Mouse (Mus musculus): Measurements from ENCODE around the gene Hist1h2ae. TPM values are rescaled to one million over a fixed set of nuclear protein-coding genes. Genes with fewer than 3 reads are reported as not detected.
"Not testable (repeated sequence)": the region's sequence is repeated elsewhere in the genome, so short reads cannot be mapped to it uniquely, and the experiment has no call there.

The Hist1h2ae gene
- polyA plus RNA-seq, 1 experiment from 2014 or later, result 46.5 TPM

DNA sequence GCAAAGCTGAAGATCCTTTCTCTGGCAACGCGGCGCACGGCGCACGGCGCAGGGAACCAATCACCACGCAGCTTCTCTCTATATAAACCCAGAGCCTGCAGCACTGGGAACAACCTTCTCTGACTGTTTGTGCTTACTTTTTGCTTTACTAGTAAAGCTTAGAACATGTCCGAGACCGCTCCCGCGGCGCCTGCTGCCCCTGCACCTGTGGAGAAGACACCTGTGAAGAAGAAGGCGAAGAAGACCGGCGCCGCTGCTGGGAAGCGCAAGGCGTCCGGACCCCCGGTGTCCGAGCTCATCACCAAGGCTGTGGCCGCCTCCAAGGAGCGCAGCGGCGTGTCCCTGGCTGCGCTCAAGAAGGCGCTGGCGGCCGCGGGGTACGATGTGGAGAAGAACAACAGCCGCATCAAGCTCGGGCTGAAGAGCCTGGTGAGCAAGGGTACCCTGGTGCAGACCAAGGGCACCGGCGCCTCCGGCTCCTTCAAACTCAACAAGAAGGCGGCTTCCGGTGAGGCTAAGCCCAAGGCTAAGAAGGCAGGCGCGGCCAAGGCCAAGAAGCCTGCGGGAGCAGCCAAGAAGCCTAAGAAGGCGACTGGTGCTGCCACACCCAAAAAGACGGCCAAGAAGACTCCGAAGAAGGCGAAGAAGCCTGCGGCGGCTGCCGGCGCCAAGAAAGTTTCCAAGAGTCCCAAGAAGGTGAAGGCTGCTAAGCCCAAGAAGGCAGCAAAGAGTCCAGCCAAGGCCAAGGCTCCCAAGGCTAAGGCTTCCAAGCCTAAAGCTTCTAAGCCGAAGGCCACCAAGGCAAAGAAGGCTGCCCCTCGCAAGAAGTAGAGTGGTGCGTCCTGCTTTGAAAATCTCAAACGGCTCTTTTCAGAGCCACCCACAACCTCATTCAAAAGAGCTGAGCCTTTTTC is 15.8 kb downstream of the Hist1h2ae start:
- Histone ChIP-seq H3K36me3 (ENCODE audit: control insufficient read depth, insufficient read depth, low read length) (no peaks in the 10 kb centered on the region), H3K9ac (ENCODE audit: low read depth, low read length) (peak overlapping the region; percentile 78), H3K9me3 (ENCODE audit: control insufficient read depth, low read length) (no peaks in the 10 kb centered on the region), H3K4me2 (ENCODE audit: low read depth, low read length) (peak overlapping the region; percentile 83), H3K4me3 (ENCODE audit: low read length) (peak overlapping the region; percentile 51), H3K27me3 (replicated peaks; ENCODE audit: control insufficient read depth, insufficient read depth, low read length) (no peaks in the 10 kb centered on the region), H3K27ac (ENCODE audit: low read length) (peak overlapping the region; percentile 97), H3K4me1 (ENCODE audit: control insufficient read depth, insufficient read depth, low read length) (peaks cover 12% of the 10 kb centered on the region)
- ATAC-seq, result peak; percentile 84
- under 1% methylated on average over 52 of the region's 54 CpGs for WGBS

DNA sequence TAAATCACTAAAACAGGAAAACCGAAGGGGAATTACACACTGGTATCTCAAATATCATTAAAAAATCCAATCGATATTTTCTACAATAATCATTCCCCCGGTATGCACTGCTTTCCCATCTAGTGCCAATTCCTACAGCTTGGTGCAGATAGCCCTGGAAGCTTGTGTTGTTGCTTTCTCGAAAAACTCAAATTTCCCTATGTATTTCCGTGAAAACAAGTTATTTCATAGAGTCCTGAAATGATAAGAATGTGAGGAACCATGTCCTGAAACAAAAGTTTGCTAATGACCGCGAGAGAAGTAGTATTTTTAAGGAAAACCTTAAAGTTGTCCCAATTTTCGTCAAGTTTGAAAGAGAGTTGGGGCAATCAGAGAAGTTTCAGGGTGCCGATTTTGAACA is 16.6 kb downstream of the Hist1h2ae start:
- no peaks in the 10 kb centered on the region for H3K9me3 ChIP-seq (ENCODE audit: control insufficient read depth, low read length)
- ATAC-seq, result no peak
- H3K4me1 ChIP-seq (ENCODE audit: control insufficient read depth, insufficient read depth, low read length), result peaks cover 12% of the 10 kb centered on the region
- H3K27ac ChIP-seq (ENCODE audit: low read length), result peak overlapping the region; percentile 97
- WGBS, result 18% methylated on average over 9 of the region's 9 CpGs
- H3K4me3 ChIP-seq (ENCODE audit: low read length), result peak overlapping the region; percentile 51
- H3K4me2 ChIP-seq (ENCODE audit: low read depth, low read length), result peak overlapping the region; percentile 83
- peak overlapping the region; percentile 78 for H3K9ac ChIP-seq (ENCODE audit: low read depth, low read length)
- H3K27me3 ChIP-seq (replicated peaks; ENCODE audit: control insufficient read depth, insufficient read depth, low read length), result no peaks in the 10 kb centered on the region
- H3K36me3 ChIP-seq (ENCODE audit: control insufficient read depth, insufficient read depth, low read length), result no peaks in the 10 kb centered on the region

DNA sequence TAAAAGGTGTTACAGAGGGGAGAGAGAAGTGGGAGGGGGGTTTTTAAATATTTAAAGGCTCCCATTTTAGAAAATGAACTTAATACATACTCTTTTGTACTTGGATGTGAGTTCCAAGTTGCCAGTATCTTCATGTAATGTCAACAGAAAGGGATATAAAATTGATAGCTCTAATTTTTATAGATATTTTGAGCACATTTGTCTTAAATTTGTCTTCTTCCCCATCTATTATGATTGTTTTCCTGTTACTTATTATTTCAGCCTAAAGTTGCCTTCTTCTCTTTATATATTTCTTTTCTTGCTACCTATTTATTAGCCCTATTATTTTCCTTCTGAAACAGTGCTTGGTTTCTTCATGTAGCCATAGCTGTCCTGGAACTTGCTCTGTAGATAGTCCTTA is 18.1 kb downstream of the Hist1h2ae start, which contains the start of gene Hist1h1d:
TSS of gene Hist1h1d (plus strand) at position 301 of the 400 bp plus-strand sequence.
- no peak for ATAC-seq
- H3K27me3 ChIP-seq (replicated peaks; ENCODE audit: control insufficient read depth, insufficient read depth, low read length), result no peaks in the 10 kb centered on the region
- H3K4me1 ChIP-seq (ENCODE audit: control insufficient read depth, insufficient read depth, low read length), result peaks cover 12% of the 10 kb centered on the region
- H3K4me3 ChIP-seq (ENCODE audit: low read length), result no peak within 1 kb of the TSS
- H3K9ac ChIP-seq (ENCODE audit: low read depth, low read length), result no peak within 1 kb of the TSS
- H3K4me2 ChIP-seq (ENCODE audit: low read depth, low read length), result 0 out of 2 replicates have a peak within 1 kb of the TSS, but pooled peaks have one; percentile 12
- H3K27ac ChIP-seq (ENCODE audit: low read length), result peak within 1 kb of the TSS; percentile 97
- no peaks in the 10 kb centered on the region for H3K9me3 ChIP-seq (ENCODE audit: control insufficient read depth, low read length)
- no peaks in the 10 kb centered on the region for H3K36me3 ChIP-seq (ENCODE audit: control insufficient read depth, insufficient read depth, low read length)

DNA sequence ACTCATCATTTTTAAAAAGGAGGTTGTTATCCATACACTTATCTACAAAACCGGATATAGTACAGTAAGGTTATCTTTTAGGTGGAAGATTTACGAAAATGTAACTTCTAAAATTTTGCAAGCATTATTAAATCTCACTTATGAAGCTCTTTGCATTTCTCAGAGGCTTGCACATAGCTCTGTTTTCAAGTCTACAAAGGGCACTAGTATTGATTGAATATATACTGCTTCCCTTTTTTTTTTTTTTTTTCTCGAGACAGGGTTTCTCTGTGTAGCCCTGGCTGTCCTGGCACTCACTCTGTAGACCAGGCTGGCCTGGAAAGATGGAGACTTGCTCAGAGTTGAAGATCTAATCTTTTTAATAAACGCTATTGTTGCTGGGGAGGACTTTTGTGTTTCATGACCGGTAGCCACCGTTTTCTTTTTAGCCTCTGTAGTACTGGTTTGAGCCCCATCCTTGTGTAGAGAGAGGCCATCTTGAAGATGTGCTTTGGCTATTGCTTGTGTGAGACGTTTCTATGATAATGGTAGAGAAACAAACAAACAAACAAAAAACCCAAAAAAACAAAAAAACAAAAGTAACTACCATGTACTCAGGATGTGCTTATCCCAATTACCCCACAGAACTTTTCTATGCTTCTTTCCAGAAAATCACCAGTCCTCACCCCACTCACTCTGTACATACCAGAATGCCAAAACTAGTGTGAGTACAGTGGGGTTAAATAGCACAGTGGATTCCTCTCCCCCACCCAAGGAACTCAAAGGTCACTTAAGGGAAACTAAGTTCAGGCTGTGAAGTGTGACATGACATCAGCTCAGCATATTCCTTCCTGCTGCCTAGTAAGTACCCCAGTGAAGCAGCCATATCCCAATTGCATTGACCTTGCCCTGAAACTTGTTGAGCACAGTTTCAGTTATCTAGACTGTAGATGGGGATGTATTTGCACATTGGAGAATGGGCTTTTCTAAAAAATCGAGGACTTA is 18.8 kb downstream of the Hist1h2ae start:
- H3K9me3 ChIP-seq (ENCODE audit: control insufficient read depth, low read length), result no peaks in the 10 kb centered on the region
- WGBS, result 53% methylated on average over 8 of the region's 8 CpGs
- H3K36me3 ChIP-seq (ENCODE audit: control insufficient read depth, insufficient read depth, low read length), result no peaks in the 10 kb centered on the region
- no peak overlapping the region for H3K9ac ChIP-seq (ENCODE audit: low read depth, low read length)
- no peak for ATAC-seq
- peak overlapping the region; percentile 51 for H3K4me3 ChIP-seq (ENCODE audit: low read length)
- peak overlapping the region; percentile 65; the same call in 1 of the 2 replicates for H3K4me2 ChIP-seq (ENCODE audit: low read depth, low read length)
- H3K4me1 ChIP-seq (ENCODE audit: control insufficient read depth, insufficient read depth, low read length), result peaks cover 12% of the 10 kb centered on the region
- H3K27ac ChIP-seq (ENCODE audit: low read length), result peak overlapping the region; percentile 92
- H3K27me3 ChIP-seq (replicated peaks; ENCODE audit: control insufficient read depth, insufficient read depth, low read length), result no peaks in the 10 kb centered on the region

DNA sequence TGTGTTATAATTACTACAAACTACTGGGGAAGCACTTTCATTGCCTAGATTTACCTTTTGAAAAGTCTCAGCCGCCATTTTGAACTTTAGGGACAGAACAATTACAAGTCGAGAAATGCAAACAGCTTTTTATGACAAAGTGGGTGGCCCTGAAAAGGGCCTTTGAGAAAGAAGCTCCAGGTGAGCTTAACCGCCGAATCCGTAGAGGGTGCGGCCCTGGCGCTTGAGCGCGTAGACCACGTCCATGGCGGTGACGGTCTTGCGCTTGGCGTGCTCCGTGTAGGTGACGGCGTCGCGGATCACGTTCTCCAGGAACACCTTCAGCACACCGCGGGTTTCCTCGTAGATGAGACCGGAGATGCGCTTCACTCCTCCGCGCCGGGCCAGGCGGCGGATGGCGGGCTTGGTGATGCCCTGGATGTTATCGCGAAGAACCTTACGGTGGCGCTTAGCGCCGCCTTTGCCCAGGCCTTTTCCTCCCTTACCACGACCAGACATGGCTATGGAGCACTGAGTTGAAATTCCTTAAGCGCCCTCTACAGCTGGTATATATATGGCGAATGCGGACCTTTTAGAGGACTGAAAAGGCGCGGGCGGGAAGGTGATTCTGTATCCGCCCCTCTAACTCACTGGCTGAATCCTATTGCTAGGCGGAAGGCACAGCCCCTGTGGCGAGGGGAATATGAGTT is 19.7 kb downstream of the Hist1h2ae start, which contains the start of gene Hist1h4f:
TSS of gene Hist1h4f (minus strand) at position 503 of the 689 bp plus-strand sequence.
- H3K4me3 ChIP-seq (ENCODE audit: low read length), result peak within 1 kb of the TSS; percentile 51
- peak within 1 kb of the TSS; percentile 92 for H3K27ac ChIP-seq (ENCODE audit: low read length)
- H3K27me3 ChIP-seq (replicated peaks; ENCODE audit: control insufficient read depth, insufficient read depth, low read length); H3K36me3 ChIP-seq (ENCODE audit: control insufficient read depth, insufficient read depth, low read length); H3K4me1 ChIP-seq (ENCODE audit: control insufficient read depth, insufficient read depth, low read length); H3K9me3 ChIP-seq (ENCODE audit: control insufficient read depth, low read length): not testable (repeated sequence)
- H3K4me2 ChIP-seq (ENCODE audit: low read depth, low read length), result peak within 1 kb of the TSS; percentile 65
- peak within 1 kb of the TSS; percentile 67 for H3K9ac ChIP-seq (ENCODE audit: low read depth, low read length)
- WGBS, result under 1% methylated on average over 47 of the region's 47 CpGs
- ATAC-seq, result peak; percentile 82

DNA sequence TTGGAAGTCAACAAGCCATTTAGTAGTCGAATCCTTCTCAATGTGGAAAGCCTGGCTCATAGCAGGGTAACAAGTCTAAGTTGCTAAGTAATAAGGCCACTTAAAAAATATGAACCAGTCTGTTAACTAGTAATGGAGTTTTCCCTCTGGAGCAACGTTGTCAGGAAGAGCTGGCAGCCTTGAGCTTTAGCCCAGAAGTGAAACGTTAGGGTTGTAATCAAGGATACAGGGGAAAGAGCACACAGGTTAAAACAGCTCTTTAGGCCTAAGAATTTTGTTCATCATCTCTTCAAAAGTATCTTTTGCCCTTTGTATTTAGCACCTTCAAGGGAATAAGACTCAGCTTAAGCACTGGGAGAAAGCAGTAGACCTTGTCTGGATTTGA is 20.3 kb downstream of the Hist1h2ae start:
- WGBS, result 3% methylated on average over 3 of the region's 3 CpGs
- peaks cover 8% of the 10 kb centered on the region; the same call in 1 of the 2 replicates for H3K4me1 ChIP-seq (ENCODE audit: control insufficient read depth, insufficient read depth, low read length)
- peak overlapping the region; percentile 51 for H3K4me3 ChIP-seq (ENCODE audit: low read length)
- H3K27me3 ChIP-seq (replicated peaks; ENCODE audit: control insufficient read depth, insufficient read depth, low read length), result no peaks in the 10 kb centered on the region
- no peaks in the 10 kb centered on the region for H3K9me3 ChIP-seq (ENCODE audit: control insufficient read depth, low read length)
- peak overlapping the region; percentile 65 for H3K4me2 ChIP-seq (ENCODE audit: low read depth, low read length)
- peak overlapping the region; percentile 67 for H3K9ac ChIP-seq (ENCODE audit: low read depth, low read length)
- H3K27ac ChIP-seq (ENCODE audit: low read length), result peak overlapping the region; percentile 92
- ATAC-seq, result no peak
- no peaks in the 10 kb centered on the region for H3K36me3 ChIP-seq (ENCODE audit: control insufficient read depth, insufficient read depth, low read length)

DNA sequence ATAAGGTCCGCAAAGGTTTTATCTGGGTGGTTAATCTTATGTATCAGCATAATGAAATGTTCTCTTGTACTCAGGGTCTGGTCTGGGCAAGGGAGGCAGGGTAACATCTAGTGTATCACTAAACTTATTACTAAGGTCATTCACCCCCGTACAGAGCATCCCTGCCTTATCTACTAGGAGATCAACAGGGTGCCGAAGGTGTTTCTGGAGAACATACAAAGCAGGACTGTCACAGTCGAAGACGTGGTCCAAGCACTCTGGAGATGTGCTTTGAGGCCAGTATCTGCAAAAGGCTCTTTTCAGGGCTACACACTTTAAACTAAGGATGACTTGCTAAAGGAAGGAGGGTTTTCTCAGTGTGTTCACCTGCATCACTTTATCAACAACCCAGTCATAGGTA is 24.3 kb downstream of the Hist1h2ae start:
- H3K4me3 ChIP-seq (ENCODE audit: low read length), result no peak overlapping the region
- no peaks in the 10 kb centered on the region for H3K9me3 ChIP-seq (ENCODE audit: control insufficient read depth, low read length)
- no peak for ATAC-seq
- H3K27ac ChIP-seq (ENCODE audit: low read length), result no peak overlapping the region
- no peak overlapping the region for H3K9ac ChIP-seq (ENCODE audit: low read depth, low read length)
- no peak overlapping the region for H3K4me2 ChIP-seq (ENCODE audit: low read depth, low read length)
- no peaks in the 10 kb centered on the region for H3K27me3 ChIP-seq (replicated peaks; ENCODE audit: control insufficient read depth, insufficient read depth, low read length)
- H3K36me3 ChIP-seq (ENCODE audit: control insufficient read depth, insufficient read depth, low read length), result no peaks in the 10 kb centered on the region
- H3K4me1 ChIP-seq (ENCODE audit: control insufficient read depth, insufficient read depth, low read length), result 0 out of 2 replicates have a peak, but pooled peaks cover 5% of the 10 kb centered on the region
- 74% methylated on average over 5 of the region's 5 CpGs for WGBS

DNA sequence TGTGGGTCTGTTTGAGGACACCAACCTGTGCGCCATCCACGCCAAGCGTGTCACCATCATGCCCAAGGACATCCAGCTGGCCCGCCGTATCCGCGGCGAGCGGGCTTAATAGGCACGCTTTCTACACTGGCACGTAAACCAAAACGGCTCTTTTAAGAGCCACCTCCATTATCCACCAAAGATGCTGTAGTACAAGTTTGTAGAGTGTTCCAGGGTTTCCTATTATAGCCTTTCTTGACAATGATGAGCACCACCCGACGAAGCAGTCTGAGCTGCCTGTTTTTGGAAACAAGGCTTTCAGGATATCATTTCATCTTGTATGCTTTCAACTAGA is 26.3 kb downstream of the Hist1h2ae start:
- Histone ChIP-seq H3K9ac (ENCODE audit: low read depth, low read length) (peak overlapping the region; percentile 65), H3K4me2 (ENCODE audit: low read depth, low read length) (peak overlapping the region; percentile 37; the same call in 1 of the 2 replicates), H3K27ac (ENCODE audit: low read length) (peak overlapping the region; percentile 87; the same call in 1 of the 2 replicates), H3K4me3 (ENCODE audit: low read length) (peak overlapping the region; percentile 53)
- not testable (repeated sequence) for H3K4me1 ChIP-seq (ENCODE audit: control insufficient read depth, insufficient read depth, low read length); H3K9me3 ChIP-seq (ENCODE audit: control insufficient read depth, low read length); H3K36me3 ChIP-seq (ENCODE audit: control insufficient read depth, insufficient read depth, low read length); H3K27me3 ChIP-seq (replicated peaks; ENCODE audit: control insufficient read depth, insufficient read depth, low read length)
- WGBS, result 0% methylated on average over 11 of the region's 14 CpGs
- ATAC-seq, result 0 out of 2 replicates have a peak, but pooled peaks have one; percentile 7
